Mouse (Mus musculus) liver, postnatal 0 days (tissue): ENCODE results near the gene Sbk2.

Experiments used
- CTCF ChIP-seq: sonication (generic); IDR thresholded peaks from 2 replicates; pipeline ENCODE4 v1.5.1; 2016; ENCODE audit warnings: antibody characterized with exemption, low read depth
- EP300 ChIP-seq: IDR thresholded peaks from 2 replicates; pipeline ENCODE4 v1.6.1; 2016; ENCODE audit warnings: antibody characterized with exemption, low read depth, mild to moderate bottlenecking

GRCm38 (mm10) chr7:4996003-4996895 lies 32.0 kb upstream of the Sbk2 start, which contains the start of gene Zfp579:
- TF ChIP-seq CTCF = no peak
- TF ChIP-seq EP300 = no peak
